Mouse (Mus musculus) lung, postnatal 0 days (tissue): ENCODE measurements around the gene Mafg.

Experiments
- CTCF ChIP-seq: IDR thresholded peaks from 2 replicates; pipeline ENCODE4 v1.5.1; 2016; ENCODE audit warnings: antibody characterized with exemption, mild to moderate bottlenecking
- EP300 ChIP-seq: IDR thresholded peaks from 2 replicates; pipeline ENCODE4 v1.6.1; 2016; ENCODE audit warnings: antibody characterized with exemption, mild to moderate bottlenecking, control low read depth

DNA sequence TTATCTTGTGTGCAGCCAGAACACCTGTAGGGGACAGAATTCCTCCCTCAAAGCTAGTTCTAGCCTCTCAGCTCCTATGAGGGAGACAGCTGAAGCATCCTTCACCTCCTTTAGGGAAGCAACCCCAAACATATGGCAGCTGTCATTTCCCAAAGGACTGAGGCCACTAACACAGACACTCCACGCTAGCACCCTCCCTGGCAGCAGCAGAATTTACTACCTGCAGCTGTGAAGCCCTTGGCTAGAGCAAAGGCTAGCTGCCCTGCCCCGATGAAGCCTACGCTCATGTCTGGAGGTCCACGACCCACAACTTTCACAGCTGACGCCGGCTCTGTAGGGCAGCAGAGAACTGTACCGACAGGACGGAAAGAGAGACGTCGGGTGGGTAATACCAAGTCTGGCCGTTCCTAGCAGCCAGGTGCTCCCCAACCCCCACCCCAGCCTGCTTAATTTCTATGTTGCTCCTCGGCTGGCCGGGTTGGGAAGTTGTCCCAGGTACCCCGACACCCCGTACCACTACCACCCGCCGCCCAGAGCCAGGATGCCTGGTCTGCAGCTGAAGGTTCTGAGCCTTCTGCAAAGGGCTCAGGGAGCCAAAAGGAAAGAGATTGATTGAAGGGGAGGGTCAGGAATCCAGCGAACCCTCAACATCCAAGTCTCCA is 9.7 kb upstream of the Mafg start:
- no peak for TF ChIP-seq CTCF
- TF ChIP-seq EP300 = no peak
